Mouse (Mus musculus): ENCODE data around the gene Slc22a23. TPM values are rescaled to one million over a fixed set of nuclear protein-coding genes. Genes with fewer than 3 reads are reported as not detected.

Slc22a23 gene
- polyA plus RNA-seq, 2 experiments: 9.3 to 21.4 TPM

DNA sequence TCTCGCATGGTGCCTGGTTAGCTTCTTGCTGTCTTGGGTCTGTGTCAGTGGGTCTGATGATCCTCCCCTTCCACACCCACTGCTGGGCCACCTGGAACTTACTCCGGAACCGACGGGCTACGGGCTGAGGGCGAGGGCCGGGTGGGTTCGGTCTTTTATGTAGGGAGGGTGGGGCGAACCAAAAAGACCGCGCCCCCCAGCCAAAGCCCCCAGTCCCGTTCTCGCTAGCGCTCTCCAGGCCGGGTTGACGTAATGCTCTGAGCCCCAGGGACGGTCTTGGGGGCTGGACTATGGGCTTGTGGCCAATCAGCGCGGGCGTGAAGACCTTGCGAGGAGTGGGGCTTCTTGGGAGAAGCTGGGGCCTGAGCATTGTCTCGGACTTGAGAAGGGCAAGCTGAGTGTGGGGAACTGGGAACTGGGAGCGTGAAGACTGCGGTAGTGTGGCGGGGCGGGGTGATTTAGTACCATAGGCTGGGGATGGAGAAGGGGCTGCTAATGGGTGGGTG, 214.7 kb downstream of the Slc22a23 start, which contains the start of gene Tubb2b:
Tubb2b (minus strand) TSS at position 241 of the 506 bp plus-strand sequence.
- DNase-seq (ENCODE audit: low read depth in 3 of 3, low spot score in 3 of 3): no peak
- peak; percentile 31; the same call in 1 of the 2 replicates for ATAC-seq (ENCODE audit: insufficient read depth)
- H3K4me3 ChIP-seq (ENCODE audit: insufficient read depth in 1 of 2, low read depth in 2 of 2, low read length in 2 of 2): peak within 1 kb of the TSS; percentile 19 to 62
- H3K4me2 ChIP-seq (ENCODE audit: low read depth): peak within 1 kb of the TSS; percentile 51
- H3K27me3 ChIP-seq (ENCODE audit: control insufficient read depth, insufficient read depth, low read length): peaks cover 58% of the 10 kb centered on the region
- H3K4me1 ChIP-seq (replicated peaks; ENCODE audit: control insufficient read depth in 2 of 2, insufficient read depth in 2 of 2, low read length in 1 of 2): peaks cover 0 to 12% of the 10 kb centered on the region in 2 experiments; a peak in 2 of 4 replicates
- H3K9me3 ChIP-seq (ENCODE audit: control insufficient read depth, low read length): no peaks in the 10 kb centered on the region
- no peak within 1 kb of the TSS for H3K27ac ChIP-seq
- no peak within 1 kb of the TSS for H3K9ac ChIP-seq (replicated peaks)
- H3K36me3 ChIP-seq (replicated peaks; ENCODE audit: control insufficient read depth, insufficient read depth, low read depth): no peaks in the 10 kb centered on the region
- TF ChIP-seq EP300 (IDR thresholded peaks at IDR 0.05; ENCODE audit: low read depth): no peak
- TF ChIP-seq CTCF (IDR thresholded peaks at IDR 0.05; ENCODE audit: low read depth): no peak
- 1% methylated on average over 26 of the region's 26 CpGs for WGBS (ENCODE audit: insufficient replicate concordance)

DNA sequence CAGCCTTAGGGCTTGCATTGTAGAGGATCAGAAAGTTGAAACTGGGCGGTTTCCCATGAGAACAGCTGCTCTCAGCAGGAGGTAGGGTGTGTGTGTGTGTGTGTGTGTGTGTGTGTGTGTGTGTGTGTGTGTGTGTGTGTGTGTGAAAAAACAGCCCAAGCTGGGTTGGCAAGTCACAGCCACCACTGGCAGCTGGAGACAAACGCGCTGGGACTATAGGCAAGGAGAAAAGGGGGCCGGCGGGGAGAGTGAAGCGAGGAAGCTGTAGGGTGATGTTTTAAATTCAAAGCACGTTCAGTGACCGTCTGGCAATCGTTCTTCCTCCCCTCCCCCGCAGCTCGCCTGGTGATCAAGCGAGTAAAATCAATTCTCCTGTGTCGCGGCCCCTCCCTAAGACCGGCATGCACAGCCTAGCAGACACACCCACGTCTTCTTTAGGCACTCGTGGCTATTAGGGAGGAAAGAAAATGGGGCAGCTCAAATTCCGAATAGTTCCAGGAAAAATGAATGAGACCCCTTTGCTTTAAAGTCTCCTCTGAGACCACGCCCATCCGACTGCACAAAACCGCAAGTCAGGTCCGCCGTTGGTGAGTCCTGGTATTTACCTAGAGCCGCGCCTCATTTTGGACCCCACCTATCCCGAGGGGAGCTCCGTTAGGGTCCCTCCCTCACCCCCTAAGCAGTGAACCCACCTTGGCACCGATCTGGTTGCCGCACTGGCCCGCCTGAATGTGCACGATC, 215.3 kb downstream of the Slc22a23 start:
- ATAC-seq (ENCODE audit: insufficient read depth) (no peak), DNase-seq (ENCODE audit: low read depth in 3 of 3, low spot score in 3 of 3) (no peak)
- Histone ChIP-seq H3K36me3 (replicated peaks; ENCODE audit: control insufficient read depth, insufficient read depth, low read depth) (no peaks in the 10 kb centered on the region), H3K27me3 (ENCODE audit: control insufficient read depth, insufficient read depth, low read length) (peaks cover 55% of the 10 kb centered on the region), H3K9ac (replicated peaks) (no peak overlapping the region), H3K4me3 (ENCODE audit: insufficient read depth in 1 of 2, low read depth in 2 of 2, low read length in 2 of 2) (peak overlapping the region; percentile 19 to 62), H3K4me1 (replicated peaks; ENCODE audit: control insufficient read depth in 2 of 2, insufficient read depth in 2 of 2, low read length in 1 of 2) (peaks cover 0 to 12% of the 10 kb centered on the region in 2 experiments; a peak in 2 of 4 replicates), H3K4me2 (ENCODE audit: low read depth) (peak overlapping the region; percentile 51), H3K27ac (no peak overlapping the region), H3K9me3 (ENCODE audit: control insufficient read depth, low read length) (no peaks in the 10 kb centered on the region)
- TF ChIP-seq EP300 (IDR thresholded peaks at IDR 0.05; ENCODE audit: low read depth) (no peak), CTCF (IDR thresholded peaks at IDR 0.05; ENCODE audit: low read depth) (no peak)
- 2% methylated on average over 31 of the region's 31 CpGs for WGBS (ENCODE audit: insufficient replicate concordance)

Other genes with a start within 250 kb of the Slc22a23 start
- 2.7 and 7.1 TPM in 2 replicates for gene Tubb2b, start 214.7 kb downstream of the Slc22a23 start, polyA plus RNA-seq (2012; rRNA removed)
- gene Tubb2b, start 214.7 kb downstream of the Slc22a23 start, polyA plus RNA-seq (2014; fragmentation: Nextera tagmentation; extraction: Ambion mirVana): 0.29 and 0.49 TPM in 2 replicates
- gene Psmg4, start 182.2 kb downstream of the Slc22a23 start, polyA plus RNA-seq (2012; rRNA removed): 33.7 and 45.0 TPM in 2 replicates
- gene Psmg4, start 182.2 kb downstream of the Slc22a23 start, polyA plus RNA-seq (2014; fragmentation: Nextera tagmentation; extraction: Ambion mirVana): 39.0 and 41.1 TPM in 2 replicates

All from liver, embryonic 14.5 days (tissue).